Mouse (Mus musculus) embryonic facial prominence, embryonic 15.5 days (tissue): ENCODE data around the gene Rnft1. TPM values are rescaled to one million over a fixed set of nuclear protein-coding genes. Genes with fewer than 3 reads are reported as not detected.

Source experiments
- ATAC-seq: fragments of 200-750 bp; cut with Nextera tagmentation; 2 replicates; pipeline ENCODE4 v1.8.0; 2017; ENCODE audit warnings: low read depth, moderate TSS enrichment; ENCODE audit not compliant: insufficient number of reproducible peaks, low FRiP score, low TSS enrichment
- H3K27ac ChIP-seq: fragments of 300-500 bp; sonication (generic); replicated peaks from 2 replicates; pipeline ENCODE4 v1.5.1; 2015; ENCODE audit warnings: mild to moderate bottlenecking, inconsistent platforms
- H3K27me3 ChIP-seq: fragments of 300-500 bp; sonication (generic); 2 replicates; pipeline ENCODE4 v1.6.1; 2015; ENCODE audit warnings: inconsistent platforms
- H3K36me3 ChIP-seq: fragments of 300-500 bp; sonication (generic); 2 replicates; pipeline ENCODE4 v1.6.1; 2015; ENCODE audit warnings: mild to moderate bottlenecking, inconsistent platforms
- H3K4me1 ChIP-seq: fragments of 300-500 bp; sonication (generic); 2 replicates; pipeline ENCODE4 v1.6.1; 2015; ENCODE audit warnings: inconsistent platforms
- H3K4me2 ChIP-seq: fragments of 300-500 bp; sonication (generic); replicated peaks from 2 replicates; pipeline ENCODE4 v1.6.1; 2015; ENCODE audit warnings: mild to moderate bottlenecking, inconsistent platforms
- H3K4me3 ChIP-seq: fragments of 300-500 bp; sonication (generic); replicated peaks from 2 replicates; pipeline ENCODE4 v1.5.1; 2015; ENCODE audit warnings: mild to moderate bottlenecking, inconsistent platforms
- H3K9ac ChIP-seq: fragments of 300-500 bp; sonication (generic); 2 replicates; pipeline ENCODE4 v1.6.1; 2015; ENCODE audit warnings: inconsistent platforms
- H3K9me3 ChIP-seq: fragments of 300-500 bp; sonication (generic); replicated peaks from 2 replicates; pipeline ENCODE4 v1.6.1; 2016; ENCODE audit warnings: inconsistent platforms
- WGBS: fragments of 180-500 bp; shearing (Covaris S2); methylation state at CpG from one replicate; pipeline ENCODE4 v1.1.7; 2015; 5-methylcytosine and 5-hydroxymethylcytosine counted together
- polyA plus RNA-seq: library from polyadenylated mRNA; unstranded; fragments of >200 nt; fragmentation: Nextera tagmentation; extraction: Ambion mirVana; gene quantifications from 2 replicates; pipeline ENCODE4 v1.2.1, GENCODE M21; 2015

Gene Rnft1
- polyA plus RNA-seq, 1 experiment from 2014 or later, result 54.3 TPM

DNA sequence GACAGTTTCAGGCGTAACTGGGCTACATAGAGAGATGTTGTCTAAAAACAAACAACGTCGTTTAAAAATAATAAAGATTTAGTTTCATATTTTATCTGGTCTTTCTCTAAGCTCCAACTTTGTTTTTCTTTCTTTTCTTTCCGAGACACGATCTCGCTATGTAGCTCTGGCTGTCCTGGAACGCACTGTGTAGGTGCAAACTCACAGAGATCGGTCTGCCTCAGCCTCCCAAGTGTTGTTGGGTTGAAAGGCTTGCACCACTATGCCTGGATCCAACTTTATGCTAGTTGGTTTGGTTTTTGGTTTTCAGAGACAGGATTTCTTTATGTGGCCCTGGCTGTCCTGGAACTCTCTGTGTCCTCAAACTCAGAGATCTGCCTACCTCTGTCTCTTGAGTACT is 61.1 kb downstream of the Rnft1 start:
- 76% methylated on average over 8 of the region's 8 CpGs for WGBS
- H3K4me2 ChIP-seq, result peak overlapping the region; percentile 69
- H3K36me3 ChIP-seq, result peaks cover 13% of the 10 kb centered on the region; the same call in 1 of the 2 replicates
- H3K27ac ChIP-seq, result peak overlapping the region; percentile 90; the same call in 1 of the 2 replicates
- peak overlapping the region; percentile 35; the same call in 1 of the 2 replicates for H3K9ac ChIP-seq
- H3K4me3 ChIP-seq, result peak overlapping the region; percentile 89
- no peaks in the 10 kb centered on the region for H3K27me3 ChIP-seq
- H3K9me3 ChIP-seq, result no peaks in the 10 kb centered on the region
- H3K4me1 ChIP-seq, result peaks cover 19% of the 10 kb centered on the region
- no peak for ATAC-seq

DNA sequence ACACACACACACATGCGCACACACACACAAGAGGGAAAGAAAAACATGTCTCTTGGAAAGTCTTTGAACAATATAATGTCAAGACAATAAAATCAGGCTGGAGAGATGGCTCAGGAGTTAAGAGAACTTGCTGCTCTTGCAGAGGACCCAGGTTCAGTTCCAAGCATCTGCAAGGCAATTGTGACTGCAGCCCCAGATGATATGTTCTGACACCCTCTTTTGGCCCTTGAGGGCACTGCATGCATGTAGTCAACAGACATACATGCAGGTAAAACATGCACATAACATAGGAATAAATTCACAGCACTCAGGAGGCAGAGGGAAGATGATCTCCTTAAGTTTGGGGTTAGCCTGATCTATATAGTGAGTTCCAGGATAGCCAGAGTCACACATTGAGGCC is 63.0 kb downstream of the Rnft1 start:
- 94% methylated on average over 1 of the region's 1 CpGs for WGBS
- Histone ChIP-seq H3K4me3 (no peak overlapping the region), H3K9me3 (no peaks in the 10 kb centered on the region), H3K4me1 (peaks cover 12% of the 10 kb centered on the region), H3K27ac (no peak overlapping the region), H3K9ac (no peak overlapping the region), H3K4me2 (no peak overlapping the region), H3K27me3 (no peaks in the 10 kb centered on the region), H3K36me3 (peaks cover 16% of the 10 kb centered on the region; the same call in 1 of the 2 replicates)
- no peak for ATAC-seq

Other genes starting within 250 kb of the Rnft1 start
- 23.7 and 24.7 TPM in 2 replicates for gene Ints2, start 227.1 kb upstream of the Rnft1 start, polyA plus RNA-seq
- gene Med13, start 127.1 kb upstream of the Rnft1 start, polyA plus RNA-seq, result 9.4 and 10.8 TPM in 2 replicates
- 70.6 and 70.8 TPM in 2 replicates for gene Rps6kb1, start 60.1 kb downstream of the Rnft1 start, polyA plus RNA-seq
- 10.0 and 11.3 TPM in 2 replicates for gene Tubd1, start 60.3 kb downstream of the Rnft1 start, polyA plus RNA-seq
- gene Vmp1, start 199.2 kb downstream of the Rnft1 start, polyA plus RNA-seq, result 82.8 and 87.6 TPM in 2 replicates
- gene Ptrh2, start 199.3 kb downstream of the Rnft1 start, polyA plus RNA-seq, result 29.4 and 30.2 TPM in 2 replicates